9 mouse cellular contexts compared by ENCODE assay signal in the genomic region with DNA sequence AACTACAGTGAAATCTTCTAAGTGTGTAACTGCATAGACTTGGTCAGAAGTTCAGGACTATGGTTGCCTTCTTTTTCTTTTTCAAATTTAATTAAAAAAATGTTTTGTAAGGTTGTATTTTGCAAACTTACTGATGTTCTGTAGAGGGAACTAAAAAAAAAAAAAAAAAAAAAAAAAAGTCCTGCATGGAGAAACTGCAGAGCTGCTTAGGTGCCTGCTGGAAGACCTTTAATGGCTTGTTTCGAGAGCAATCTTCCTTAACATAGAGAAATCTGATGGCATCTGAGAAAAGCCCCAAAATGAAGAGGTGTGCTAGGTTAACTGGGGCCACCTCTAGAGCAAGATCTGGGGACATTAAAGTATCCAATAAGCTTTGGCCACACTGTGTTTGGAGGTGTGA. TPM values are rescaled to one million over a fixed set of nuclear protein-coding genes. Genes with fewer than 3 reads are reported as not detected.
DNase-seq lines count a peak whose midpoint lies in the region; ATAC-seq lines count a peak whose summit lies in the region.
"Had no signal": no experiment of that assay in that cellular context is flagged by ENCODE, and none has a peak within 500 bp of the region (broad histone marks: within the 10 kb centered on the region; RNA-seq: fewer than 3 reads in every experiment).

No protein-coding gene starts in this region.

- ATAC-seq in heart, embryonic 15.5 days (replicated peaks; ENCODE audit: insufficient number of reproducible peaks, insufficient read depth, low FRiP score, low read depth), result no peak
- no peak for ATAC-seq in embryonic facial prominence, embryonic 12.5 days (ENCODE audit: insufficient number of reproducible peaks, insufficient read depth, low FRiP score, low TSS enrichment)
- ATAC-seq in hindbrain, embryonic 15.5 days (ENCODE audit: low FRiP score, low read depth), result no peak
- ATAC-seq in midbrain, embryonic 12.5 days (ENCODE audit: low FRiP score, low read depth), result no peak

- no peak overlapping the region for H3K27ac ChIP-seq in heart, embryonic 15.5 days
- H3K27ac ChIP-seq in embryonic facial prominence, embryonic 12.5 days, result no peak overlapping the region
- no peak overlapping the region for H3K27ac ChIP-seq in hindbrain, embryonic 15.5 days (replicated peaks)
- no peak overlapping the region for H3K27ac ChIP-seq in midbrain, embryonic 12.5 days (replicated peaks)

- peak overlapping the region; percentile 45; the same call in 1 of the 2 replicates for H3K9ac ChIP-seq in heart, embryonic 15.5 days
- no peak overlapping the region for H3K9ac ChIP-seq in embryonic facial prominence, embryonic 12.5 days
- peak overlapping the region; percentile 59; the same call in 1 of the 2 replicates for H3K9ac ChIP-seq in hindbrain, embryonic 15.5 days
- H3K9ac ChIP-seq in midbrain, embryonic 12.5 days (replicated peaks), result no peak overlapping the region

- no peaks in the 10 kb centered on the region for H3K9me3 ChIP-seq in heart, embryonic 15.5 days (replicated peaks)
- no peaks in the 10 kb centered on the region for H3K9me3 ChIP-seq in embryonic facial prominence, embryonic 12.5 days
- no peaks in the 10 kb centered on the region for H3K9me3 ChIP-seq in hindbrain, embryonic 15.5 days
- H3K9me3 ChIP-seq in midbrain, embryonic 12.5 days, result no peaks in the 10 kb centered on the region

- H3K4me1 ChIP-seq in heart, embryonic 15.5 days (replicated peaks), result peaks cover 13% of the 10 kb centered on the region
- peaks cover 24% of the 10 kb centered on the region for H3K4me1 ChIP-seq in embryonic facial prominence, embryonic 12.5 days
- H3K4me1 ChIP-seq in hindbrain, embryonic 15.5 days (replicated peaks), result peaks cover 52% of the 10 kb centered on the region
- peaks cover 36% of the 10 kb centered on the region for H3K4me1 ChIP-seq in midbrain, embryonic 12.5 days

- H3K36me3 ChIP-seq in heart, embryonic 15.5 days, result no peaks in the 10 kb centered on the region
- no peaks in the 10 kb centered on the region for H3K36me3 ChIP-seq in embryonic facial prominence, embryonic 12.5 days
- H3K36me3 ChIP-seq in hindbrain, embryonic 15.5 days, result no peaks in the 10 kb centered on the region
- H3K36me3 ChIP-seq in midbrain, embryonic 12.5 days, result no peaks in the 10 kb centered on the region

- WGBS in heart, embryonic 15.5 days, result 50% methylated on average over 1 of the region's 1 CpGs
- WGBS in embryonic facial prominence, embryonic 12.5 days, result 27% methylated on average over 1 of the region's 1 CpGs
- WGBS in hindbrain, embryonic 15.5 days, result 59% methylated on average over 1 of the region's 1 CpGs
- 37% methylated on average over 1 of the region's 1 CpGs for WGBS in midbrain, embryonic 12.5 days

- H3K27me3 ChIP-seq in heart, embryonic 15.5 days, result no peaks in the 10 kb centered on the region
- no peaks in the 10 kb centered on the region for H3K27me3 ChIP-seq in embryonic facial prominence, embryonic 12.5 days
- H3K27me3 ChIP-seq in hindbrain, embryonic 15.5 days, result 0 out of 2 replicates have a peak, but pooled peaks cover under 1% of the 10 kb centered on the region
- peaks cover 9% of the 10 kb centered on the region; the same call in 1 of the 2 replicates for H3K27me3 ChIP-seq in midbrain, embryonic 12.5 days

- no peak for DNase-seq in heart, postnatal 14 days
- no peak for DNase-seq in frontal cortex, adult 2 months (ENCODE audit: extremely low spot score in 1 of 2, low spot score in 1 of 2)
- DNase-seq in gastrocnemius, postnatal 10 days, result no peak
- DNase-seq in gastrocnemius, adult 8-10 months (ENCODE audit: low spot score in 2 of 2), result no peak
- DNase-seq: gastrocnemius, postnatal 25 days had no signal

- peak overlapping the region; percentile 68 for H3K4me2 ChIP-seq in heart, embryonic 15.5 days
- peak overlapping the region; percentile 64 for H3K4me2 ChIP-seq in embryonic facial prominence, embryonic 12.5 days (replicated peaks)
- peak overlapping the region; percentile 61 for H3K4me2 ChIP-seq in hindbrain, embryonic 15.5 days
- H3K4me2 ChIP-seq in midbrain, embryonic 12.5 days (replicated peaks), result peak overlapping the region; percentile 54

- H3K4me3 ChIP-seq in heart, embryonic 15.5 days, result peak overlapping the region; percentile 69
- H3K4me3 ChIP-seq in embryonic facial prominence, embryonic 12.5 days, result peak overlapping the region; percentile 63
- H3K4me3 ChIP-seq in hindbrain, embryonic 15.5 days, result peak overlapping the region; percentile 68
- peak overlapping the region; percentile 51 for H3K4me3 ChIP-seq in midbrain, embryonic 12.5 days

- intact Hi-C loops in heart, postnatal 14 days (cut with DNase I), result no loop called here

RNA-seq across cellular contexts. Expression of gene Map2k6, which starts 1.4 kb away (rescaled TPM):
- 13.5 and 15.3 TPM in 2 replicates for polyA plus RNA-seq in heart, embryonic 15.5 days (2015; fragmentation: Nextera tagmentation; extraction: Ambion mirVana)
- total RNA-seq in heart, postnatal 14 days (2021), result 1 to 10 TPM; 6.4 to 7.0 TPM
- polyA plus RNA-seq in embryonic facial prominence, embryonic 12.5 days (2016; fragmentation: Nextera tagmentation; extraction: Ambion mirVana), result 42.8 and 44.9 TPM in 2 replicates
- 25.4 and 26.2 TPM in 2 replicates for polyA plus RNA-seq in hindbrain, embryonic 15.5 days (2015; fragmentation: Nextera tagmentation; extraction: Ambion mirVana)
- 27.6 and 31.5 TPM in 2 replicates for polyA plus RNA-seq in midbrain, embryonic 12.5 days (2016; fragmentation: Nextera tagmentation; extraction: Ambion mirVana)
- 10.7 TPM in 2 replicates for polyA plus RNA-seq in frontal cortex, adult 2 months (2012; rRNA removed)
- 10 to 100 TPM; 25.2 to 31.6 TPM for total RNA-seq in gastrocnemius, postnatal 10 days (2021)
- 10 to 100 TPM; 37.4 to 48.9 (median 43.0) TPM for total RNA-seq in gastrocnemius, adult 8-10 months (2022)

Comparison
In these comparisons a context has a peak if more than half of its experiments do, and no peak if none do; other contexts are left out.
1. H3K9ac ChIP-seq: peak in heart, embryonic 15.5 days (single experiment) and hindbrain, embryonic 15.5 days (single experiment); none in embryonic facial prominence, embryonic 12.5 days (single experiment) and midbrain, embryonic 12.5 days (single experiment).
2. Peak in every context shown above with its lines, with median percentiles within 50 percentile points of each other: H3K4me2 ChIP-seq and H3K4me3 ChIP-seq.